Mouse (Mus musculus): ENCODE data around the gene Wwc2. TPM values are rescaled to one million over a fixed set of nuclear protein-coding genes. Genes with fewer than 3 reads are reported as not detected.

Wwc2 gene
- polyA plus RNA-seq, 1 experiment from 2014 or later = 10.1 TPM

DNA sequence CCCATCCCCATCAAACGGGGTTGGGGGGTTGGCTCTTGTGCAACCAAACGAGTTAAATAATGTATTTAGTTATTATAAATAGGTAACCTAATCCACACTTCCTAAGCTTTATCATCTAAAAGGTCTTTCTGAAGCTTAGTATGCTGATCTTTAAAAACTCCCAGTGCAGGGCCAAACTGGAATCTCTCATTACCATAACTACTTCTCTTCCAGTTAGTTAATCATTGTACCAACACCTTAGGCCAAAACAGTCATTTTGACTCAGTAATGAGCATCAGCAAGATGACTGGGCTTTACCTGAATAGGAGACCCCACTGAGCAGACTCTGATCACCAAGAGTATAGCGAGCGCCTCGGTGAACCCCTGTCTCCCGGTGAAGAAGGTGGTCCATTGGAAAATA is 4.7 kb upstream of the Wwc2 start:
- Histone ChIP-seq H3K9me3 (replicated peaks; ENCODE audit: control insufficient read depth, low read length) (no peaks in the 10 kb centered on the region), H3K36me3 (ENCODE audit: control insufficient read depth, insufficient read depth) (no peaks in the 10 kb centered on the region), H3K9ac (ENCODE audit: low read length) (peak overlapping the region; percentile 66), H3K4me1 (ENCODE audit: control insufficient read depth, insufficient read depth, low read length) (peaks cover 22% of the 10 kb centered on the region), H3K4me3 (ENCODE audit: low read length) (peak overlapping the region; percentile 43), H3K27me3 (ENCODE audit: control insufficient read depth, insufficient read depth, low read length) (no peaks in the 10 kb centered on the region), H3K27ac (ENCODE audit: low read length) (peak overlapping the region; percentile 76; the same call in 1 of the 2 replicates), H3K4me2 (ENCODE audit: low read depth, low read length) (peak overlapping the region; percentile 73)
- 79% methylated on average over 6 of the region's 6 CpGs for WGBS
- ATAC-seq (replicated peaks; ENCODE audit: extremely low read depth, insufficient read depth, low FRiP score) = no peak

DNA sequence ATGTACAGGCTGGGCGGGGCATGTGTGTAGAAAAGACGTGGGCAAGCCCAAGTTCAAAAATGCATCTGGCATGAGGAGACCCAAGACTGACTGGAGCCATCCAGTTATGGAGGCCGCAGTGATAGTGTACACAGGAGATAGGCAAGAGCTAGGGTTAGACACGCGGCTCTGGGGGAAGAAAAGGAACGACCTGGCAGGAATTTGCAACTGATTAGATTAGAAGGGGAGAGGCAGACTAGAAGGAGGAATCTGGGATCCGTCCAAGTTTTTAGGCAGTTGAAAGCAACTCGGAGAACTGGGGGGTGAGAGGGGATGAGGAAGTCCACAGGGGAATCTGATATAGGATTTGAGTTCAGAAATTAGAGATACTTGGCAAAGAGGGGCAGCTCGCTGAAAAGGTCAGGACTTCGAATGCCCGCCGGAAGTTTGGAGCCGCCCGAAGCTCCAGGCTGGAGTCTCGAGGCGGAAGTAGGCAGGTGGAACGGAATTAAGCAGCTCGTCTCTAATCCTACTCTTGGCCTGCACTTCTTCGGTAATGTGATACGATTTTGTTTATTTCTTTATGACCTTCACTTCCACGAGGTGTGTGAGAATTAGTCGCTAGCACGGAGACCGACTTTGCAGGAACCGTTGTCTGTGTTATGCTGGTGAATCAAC is 4.0 kb upstream of the Wwc2 start:
- no peak for ATAC-seq (replicated peaks; ENCODE audit: extremely low read depth, insufficient read depth, low FRiP score)
- peak overlapping the region; percentile 43 for H3K4me3 ChIP-seq (ENCODE audit: low read length)
- H3K27ac ChIP-seq (ENCODE audit: low read length) = peak overlapping the region; percentile 76
- peak overlapping the region; percentile 73 for H3K4me2 ChIP-seq (ENCODE audit: low read depth, low read length)
- whole genome bisulfite sequencing = 20% methylated on average over 25 of the region's 25 CpGs
- no peaks in the 10 kb centered on the region for H3K9me3 ChIP-seq (replicated peaks; ENCODE audit: control insufficient read depth, low read length)
- H3K27me3 ChIP-seq (ENCODE audit: control insufficient read depth, insufficient read depth, low read length) = no peaks in the 10 kb centered on the region
- no peaks in the 10 kb centered on the region for H3K36me3 ChIP-seq (ENCODE audit: control insufficient read depth, insufficient read depth)
- H3K9ac ChIP-seq (ENCODE audit: low read length) = peak overlapping the region; percentile 66
- peaks cover 22% of the 10 kb centered on the region for H3K4me1 ChIP-seq (ENCODE audit: control insufficient read depth, insufficient read depth, low read length)

DNA sequence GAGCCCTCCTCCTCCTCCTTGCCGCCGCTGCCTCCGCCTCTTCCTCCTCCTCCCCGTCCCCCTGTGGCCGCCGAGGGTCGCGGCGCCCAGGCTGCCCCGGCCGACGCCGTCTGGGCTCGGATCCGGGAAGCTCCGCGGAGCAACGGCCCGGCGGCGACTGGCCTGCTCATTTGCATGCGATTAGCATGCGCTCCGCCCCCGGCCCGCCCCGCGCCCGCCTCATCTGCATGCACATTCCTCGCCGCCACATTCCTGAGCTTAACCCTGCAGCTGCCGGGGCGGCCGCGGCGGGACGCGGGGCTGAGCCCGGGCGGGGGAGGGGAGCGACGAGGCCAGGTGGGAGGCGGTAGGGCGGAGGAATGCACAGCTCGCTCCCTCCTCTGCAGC is 345 bp downstream of the Wwc2 start:
- Histone ChIP-seq H3K9me3 (replicated peaks; ENCODE audit: control insufficient read depth, low read length) (no peaks in the 10 kb centered on the region), H3K27ac (ENCODE audit: low read length) (peak overlapping the region; percentile 98), H3K27me3 (ENCODE audit: control insufficient read depth, insufficient read depth, low read length) (no peaks in the 10 kb centered on the region), H3K4me3 (ENCODE audit: low read length) (peak overlapping the region; percentile 95), H3K4me2 (ENCODE audit: low read depth, low read length) (peak overlapping the region; percentile 73), H3K9ac (ENCODE audit: low read length) (peak overlapping the region; percentile 98), H3K4me1 (ENCODE audit: control insufficient read depth, insufficient read depth, low read length) (peaks cover 44% of the 10 kb centered on the region), H3K36me3 (ENCODE audit: control insufficient read depth, insufficient read depth) (no peaks in the 10 kb centered on the region)
- peak; percentile 94 for ATAC-seq (replicated peaks; ENCODE audit: extremely low read depth, insufficient read depth, low FRiP score)
- WGBS = 2% methylated on average over 41 of the region's 45 CpGs

DNA sequence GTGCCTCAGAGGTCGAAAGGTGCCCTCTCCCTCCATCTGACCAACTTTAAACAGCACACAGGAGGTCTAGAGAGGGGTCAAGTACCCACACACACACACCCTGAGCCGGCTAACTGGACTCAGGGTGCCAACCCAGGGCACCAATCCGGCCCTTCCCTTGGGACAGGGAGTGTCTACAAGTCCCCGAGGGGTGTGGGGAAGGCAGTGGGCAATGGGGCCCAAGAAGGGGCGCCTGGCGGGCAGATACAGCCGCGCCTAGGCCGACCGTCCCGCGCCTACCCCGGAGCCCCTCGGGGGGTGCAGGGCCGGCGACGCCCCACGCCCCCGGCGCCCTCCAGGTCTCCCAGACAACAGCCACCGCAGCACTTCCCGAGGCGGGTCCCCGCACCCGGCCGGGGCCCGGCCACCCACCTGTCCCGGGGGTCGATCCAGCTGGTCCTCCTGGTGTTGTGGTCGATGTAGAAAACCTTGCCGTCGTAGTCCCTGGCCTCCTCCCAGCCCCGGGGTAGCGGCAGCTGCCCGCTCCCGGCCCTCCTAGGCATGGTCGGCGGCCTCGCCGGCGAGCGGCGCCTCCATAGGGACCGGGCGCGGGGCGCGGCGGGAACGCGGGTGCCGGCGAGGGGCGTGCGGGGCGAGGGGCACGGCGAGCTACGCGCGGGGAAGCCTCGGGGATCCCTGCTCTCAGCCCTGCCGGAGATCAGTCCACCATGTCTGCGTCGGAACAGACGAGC is 904 bp downstream of the Wwc2 start:
- Histone ChIP-seq H3K9me3 (replicated peaks; ENCODE audit: control insufficient read depth, low read length) (no peaks in the 10 kb centered on the region), H3K4me1 (ENCODE audit: control insufficient read depth, insufficient read depth, low read length) (peaks cover 42% of the 10 kb centered on the region), H3K4me2 (ENCODE audit: low read depth, low read length) (peak overlapping the region; percentile 73), H3K27ac (ENCODE audit: low read length) (peak overlapping the region; percentile 98), H3K4me3 (ENCODE audit: low read length) (peak overlapping the region; percentile 95), H3K36me3 (ENCODE audit: control insufficient read depth, insufficient read depth) (no peaks in the 10 kb centered on the region), H3K27me3 (ENCODE audit: control insufficient read depth, insufficient read depth, low read length) (no peaks in the 10 kb centered on the region), H3K9ac (ENCODE audit: low read length) (peak overlapping the region; percentile 98)
- peak; percentile 7; the same call in 1 of the 2 replicates for ATAC-seq (replicated peaks; ENCODE audit: extremely low read depth, insufficient read depth, low FRiP score)
- WGBS = under 1% methylated on average over 64 of the region's 66 CpGs

DNA sequence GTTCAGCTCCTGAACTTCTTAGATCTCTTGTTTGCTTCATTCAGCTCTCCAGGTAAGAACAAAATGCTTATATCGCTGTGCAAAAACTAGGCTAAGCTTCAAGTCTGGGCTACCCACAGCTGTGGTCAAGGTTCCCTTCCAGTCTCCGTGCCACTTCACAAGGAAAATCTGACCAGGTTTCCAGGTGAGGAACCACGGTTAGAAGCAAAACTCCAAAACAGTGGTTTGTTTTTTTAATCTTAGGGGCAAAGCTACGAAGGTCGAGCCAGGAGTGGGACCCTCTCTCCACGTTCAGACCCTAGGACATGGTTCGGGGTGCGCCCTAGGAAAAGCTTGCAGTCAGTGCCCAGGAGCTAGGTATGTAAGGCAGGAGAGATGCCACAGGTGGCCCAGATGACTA is 1.5 kb downstream of the Wwc2 start:
- no peak for ATAC-seq (replicated peaks; ENCODE audit: extremely low read depth, insufficient read depth, low FRiP score)
- peaks cover 36% of the 10 kb centered on the region for H3K4me1 ChIP-seq (ENCODE audit: control insufficient read depth, insufficient read depth, low read length)
- 14% methylated on average over 8 of the region's 8 CpGs for WGBS
- no peaks in the 10 kb centered on the region for H3K27me3 ChIP-seq (ENCODE audit: control insufficient read depth, insufficient read depth, low read length)
- peak overlapping the region; percentile 73 for H3K4me2 ChIP-seq (ENCODE audit: low read depth, low read length)
- H3K4me3 ChIP-seq (ENCODE audit: low read length) = peak overlapping the region; percentile 95
- peak overlapping the region; percentile 98 for H3K9ac ChIP-seq (ENCODE audit: low read length)
- H3K36me3 ChIP-seq (ENCODE audit: control insufficient read depth, insufficient read depth) = no peaks in the 10 kb centered on the region
- H3K9me3 ChIP-seq (replicated peaks; ENCODE audit: control insufficient read depth, low read length) = no peaks in the 10 kb centered on the region
- peak overlapping the region; percentile 98 for H3K27ac ChIP-seq (ENCODE audit: low read length)

DNA sequence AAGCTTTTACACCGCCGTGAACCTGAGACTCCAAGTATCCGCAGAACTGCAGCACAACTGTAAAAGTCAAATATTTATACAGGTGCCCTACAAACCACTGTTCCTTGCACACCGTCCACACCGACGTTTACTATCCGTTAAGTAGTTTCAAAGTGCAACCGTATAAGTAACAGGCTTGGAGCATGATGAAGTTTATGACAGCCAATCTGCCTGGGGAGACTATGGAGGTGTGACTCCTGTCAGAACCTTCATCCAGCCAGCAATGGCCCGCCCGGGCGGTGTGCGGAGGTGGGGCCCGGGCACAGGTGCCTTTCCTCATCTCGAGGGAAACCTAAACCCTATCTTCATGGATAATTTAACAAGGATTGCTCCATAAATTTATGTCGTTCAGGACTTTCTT is 2.6 kb downstream of the Wwc2 start:
- peak overlapping the region; percentile 29; the same call in 1 of the 2 replicates for H3K4me3 ChIP-seq (ENCODE audit: low read length)
- 68% methylated on average over 15 of the region's 15 CpGs for WGBS
- peak overlapping the region; percentile 73 for H3K4me2 ChIP-seq (ENCODE audit: low read depth, low read length)
- no peaks in the 10 kb centered on the region for H3K27me3 ChIP-seq (ENCODE audit: control insufficient read depth, insufficient read depth, low read length)
- H3K4me1 ChIP-seq (ENCODE audit: control insufficient read depth, insufficient read depth, low read length) = peaks cover 36% of the 10 kb centered on the region
- H3K27ac ChIP-seq (ENCODE audit: low read length) = no peak overlapping the region
- ATAC-seq (replicated peaks; ENCODE audit: extremely low read depth, insufficient read depth, low FRiP score) = no peak
- H3K9ac ChIP-seq (ENCODE audit: low read length) = no peak overlapping the region
- H3K36me3 ChIP-seq (ENCODE audit: control insufficient read depth, insufficient read depth) = no peaks in the 10 kb centered on the region
- H3K9me3 ChIP-seq (replicated peaks; ENCODE audit: control insufficient read depth, low read length) = no peaks in the 10 kb centered on the region

DNA sequence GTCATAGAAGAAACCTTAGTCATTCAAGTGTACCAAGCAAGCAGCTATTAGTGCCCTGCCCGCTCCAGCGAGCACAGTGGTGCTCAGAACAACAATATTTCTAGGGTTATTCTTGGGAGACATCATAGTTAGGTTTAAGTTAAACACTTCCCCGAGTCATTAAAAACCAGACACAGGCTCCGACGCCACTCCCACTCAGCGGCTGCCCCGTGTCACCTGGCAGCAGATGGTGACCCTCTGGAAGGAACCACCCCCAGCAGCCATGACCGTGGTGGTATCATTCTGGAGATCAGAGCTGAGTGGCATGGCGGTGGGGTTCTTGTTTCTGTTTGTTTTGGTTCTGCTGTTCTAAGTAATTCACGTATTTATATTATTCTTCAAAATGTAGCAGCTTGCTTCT is 5.1 kb downstream of the Wwc2 start:
- Histone ChIP-seq H3K9ac (ENCODE audit: low read length) (no peak overlapping the region), H3K36me3 (ENCODE audit: control insufficient read depth, insufficient read depth) (no peaks in the 10 kb centered on the region), H3K27me3 (ENCODE audit: control insufficient read depth, insufficient read depth, low read length) (no peaks in the 10 kb centered on the region), H3K27ac (ENCODE audit: low read length) (no peak overlapping the region), H3K4me1 (ENCODE audit: control insufficient read depth, insufficient read depth, low read length) (peaks cover 24% of the 10 kb centered on the region), H3K4me3 (ENCODE audit: low read length) (no peak overlapping the region), H3K4me2 (ENCODE audit: low read depth, low read length) (no peak overlapping the region), H3K9me3 (replicated peaks; ENCODE audit: control insufficient read depth, low read length) (no peaks in the 10 kb centered on the region)
- WGBS = 55% methylated on average over 10 of the region's 10 CpGs
- no peak for ATAC-seq (replicated peaks; ENCODE audit: extremely low read depth, insufficient read depth, low FRiP score)

DNA sequence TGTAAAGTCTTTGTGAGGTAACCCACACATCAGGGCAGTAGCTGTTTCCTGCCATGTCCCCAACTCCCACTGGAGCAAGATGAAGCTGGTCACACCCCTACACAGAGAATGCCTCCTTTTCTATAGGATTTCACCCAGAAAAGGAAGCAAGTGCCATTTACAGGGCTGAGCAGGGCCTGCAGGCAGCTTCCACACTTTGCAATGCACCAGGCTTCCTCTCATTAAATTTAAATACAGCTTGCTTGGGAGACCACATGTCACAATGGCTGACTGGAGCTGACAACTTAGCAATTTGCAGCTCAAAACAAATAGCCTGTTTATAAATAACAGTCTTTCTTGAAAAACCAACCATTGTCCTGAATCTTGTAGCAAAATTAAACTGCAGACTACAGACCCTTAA is 5.5 kb downstream of the Wwc2 start:
- peaks cover 24% of the 10 kb centered on the region for H3K4me1 ChIP-seq (ENCODE audit: control insufficient read depth, insufficient read depth, low read length)
- no peak overlapping the region for H3K4me2 ChIP-seq (ENCODE audit: low read depth, low read length)
- no peaks in the 10 kb centered on the region for H3K9me3 ChIP-seq (replicated peaks; ENCODE audit: control insufficient read depth, low read length)
- H3K27me3 ChIP-seq (ENCODE audit: control insufficient read depth, insufficient read depth, low read length) = no peaks in the 10 kb centered on the region
- no peaks in the 10 kb centered on the region for H3K36me3 ChIP-seq (ENCODE audit: control insufficient read depth, insufficient read depth)
- ATAC-seq (replicated peaks; ENCODE audit: extremely low read depth, insufficient read depth, low FRiP score) = no peak
- no peak overlapping the region for H3K9ac ChIP-seq (ENCODE audit: low read length)
- H3K27ac ChIP-seq (ENCODE audit: low read length) = no peak overlapping the region
- H3K4me3 ChIP-seq (ENCODE audit: low read length) = no peak overlapping the region

DNA sequence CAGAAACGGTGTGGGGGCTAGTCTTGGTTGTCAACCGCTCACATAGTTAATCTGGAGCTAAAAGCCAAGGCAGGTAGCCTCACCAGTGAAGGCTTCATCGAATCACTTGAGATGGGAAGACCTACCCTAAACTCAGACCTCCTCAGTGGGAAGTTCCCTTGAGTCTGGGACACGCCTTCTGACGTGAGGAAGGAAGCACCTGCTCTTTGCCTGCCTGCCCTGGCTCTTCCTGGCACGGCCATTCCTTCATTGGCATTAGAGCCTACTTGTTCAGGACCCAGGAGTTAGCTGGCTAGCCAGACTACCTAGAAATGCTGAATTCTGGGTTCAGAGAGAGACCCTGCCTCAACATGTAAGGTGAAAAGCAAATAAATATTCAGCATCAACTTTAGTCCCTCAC is 9.6 kb downstream of the Wwc2 start:
- no peak overlapping the region for H3K9ac ChIP-seq (ENCODE audit: low read length)
- H3K27ac ChIP-seq (ENCODE audit: low read length) = no peak overlapping the region
- ATAC-seq (replicated peaks; ENCODE audit: extremely low read depth, insufficient read depth, low FRiP score) = no peak
- H3K4me1 ChIP-seq (ENCODE audit: control insufficient read depth, insufficient read depth, low read length) = peaks cover 6% of the 10 kb centered on the region; the same call in 1 of the 2 replicates
- no peak overlapping the region for H3K4me3 ChIP-seq (ENCODE audit: low read length)
- no peaks in the 10 kb centered on the region for H3K36me3 ChIP-seq (ENCODE audit: control insufficient read depth, insufficient read depth)
- H3K27me3 ChIP-seq (ENCODE audit: control insufficient read depth, insufficient read depth, low read length) = no peaks in the 10 kb centered on the region
- H3K4me2 ChIP-seq (ENCODE audit: low read depth, low read length) = no peak overlapping the region
- 84% methylated on average over 6 of the region's 6 CpGs for WGBS
- no peaks in the 10 kb centered on the region for H3K9me3 ChIP-seq (replicated peaks; ENCODE audit: control insufficient read depth, low read length)
